Mouse (Mus musculus) liver, embryonic 14 days (tissue): ENCODE measurements around the gene Abhd17c. TPM values are rescaled to one million over a fixed set of nuclear protein-coding genes. Genes with fewer than 3 reads are reported as not detected.

ENCODE experiments used
- polyA plus RNA-seq: library from polyadenylated mRNA; depleted of rRNA; stranded (reverse); fragments of >200 nt; gene quantifications from 2 replicates; pipeline ENCODE4 v1.2.3, GENCODE M21; 2012; rRNA removed

Abhd17c gene
- 13.7 and 16.2 TPM in 2 replicates for polyA plus RNA-seq

DNA sequence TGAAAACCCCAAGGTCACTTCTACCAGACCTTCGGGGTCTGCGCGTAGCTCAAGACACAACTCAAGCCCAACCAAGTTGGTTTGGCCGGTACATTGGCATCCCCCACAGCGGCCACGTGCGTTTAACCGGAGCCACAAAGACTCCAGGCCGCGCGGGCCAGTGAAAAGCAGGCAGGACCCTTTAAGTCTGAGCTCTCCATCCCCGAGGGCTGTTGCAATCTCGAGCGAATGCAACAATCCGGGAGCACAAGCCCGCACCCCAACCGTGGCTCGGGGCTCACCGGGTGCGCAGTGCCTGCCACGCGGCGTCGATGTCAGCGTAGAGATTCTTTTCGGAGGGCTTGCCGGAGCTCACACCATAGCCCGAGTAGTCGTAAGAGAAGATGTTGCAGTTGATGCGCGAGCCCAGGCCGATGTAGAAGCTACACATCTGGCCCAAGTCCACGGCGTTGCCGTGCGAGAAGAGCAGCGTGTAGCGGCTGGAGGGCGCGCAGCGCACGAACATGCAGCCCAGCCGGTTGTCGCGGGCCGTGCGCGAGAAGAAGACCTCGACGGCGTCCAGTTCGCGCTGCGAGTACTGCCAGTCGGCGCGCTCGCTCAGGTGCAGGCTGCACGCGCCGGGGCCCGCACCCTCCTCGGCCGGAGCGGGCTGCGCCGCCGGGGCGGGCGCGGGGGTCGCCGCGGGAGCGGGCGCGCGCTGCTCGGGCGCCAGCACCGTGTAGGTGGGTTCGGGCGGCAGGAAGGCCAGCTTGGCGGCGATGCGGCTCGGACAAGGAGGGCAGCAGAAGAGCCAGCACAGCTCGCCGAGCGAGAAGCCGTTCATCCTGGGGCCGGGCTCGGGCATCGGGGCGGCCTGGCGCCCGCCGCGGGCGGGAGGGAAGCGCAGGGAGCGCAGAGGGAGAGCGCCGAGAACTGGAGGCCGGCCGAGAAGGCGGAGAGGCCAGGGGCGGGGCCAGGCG, at the start of gene Abhd17c:
Abhd17c (minus strand) TSS at position 893 of the 959 bp plus-strand sequence.

DNA sequence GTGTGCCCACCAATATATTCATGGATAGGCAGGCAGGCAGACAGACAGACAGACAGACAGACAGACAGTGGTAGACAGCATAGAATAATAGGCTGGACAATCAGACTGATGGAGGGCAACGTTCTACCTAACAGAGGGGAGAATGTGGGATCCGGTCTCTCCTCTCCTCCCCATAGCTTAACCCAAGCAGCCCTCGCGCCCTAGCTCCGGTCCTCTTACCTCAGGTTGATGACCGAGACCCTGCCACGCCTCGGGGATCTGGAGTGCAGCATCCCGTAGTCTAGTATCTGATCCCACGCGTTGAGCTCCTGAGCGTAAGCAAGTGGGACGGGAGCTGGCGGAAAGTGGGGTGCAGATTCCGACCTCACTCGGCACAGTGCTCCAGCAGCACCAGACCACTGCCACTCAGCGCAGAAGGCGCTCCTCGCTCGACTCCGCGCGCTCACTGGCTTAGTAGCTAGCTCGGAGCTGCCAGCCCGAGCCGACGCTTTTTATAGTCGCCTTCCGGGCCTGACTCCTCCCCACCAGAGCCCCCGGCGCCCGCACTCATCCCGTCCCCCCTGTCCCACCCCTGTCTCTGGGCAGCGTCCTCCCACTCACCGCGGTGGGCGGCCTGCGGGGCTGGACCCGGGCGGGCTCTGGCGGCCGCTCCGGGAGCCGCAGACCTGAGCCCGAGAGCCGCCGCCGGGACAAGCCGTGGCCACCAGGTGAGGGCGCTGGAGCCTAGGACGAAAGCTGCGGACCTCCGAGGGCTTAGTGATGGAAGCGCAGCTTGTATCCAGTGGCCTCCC, 65.5 kb downstream of the Abhd17c start, which contains the start of gene Cemip:
Cemip (minus strand) TSS at position 464 of the 791 bp plus-strand sequence.

Other genes starting within 250 kb of the Abhd17c start
- 0.01 and 0.05 TPM in 2 replicates for gene Cemip, start 65.4 kb downstream of the Abhd17c start, polyA plus RNA-seq